24 mouse cellular contexts compared by ENCODE assay signal in the genomic region with DNA sequence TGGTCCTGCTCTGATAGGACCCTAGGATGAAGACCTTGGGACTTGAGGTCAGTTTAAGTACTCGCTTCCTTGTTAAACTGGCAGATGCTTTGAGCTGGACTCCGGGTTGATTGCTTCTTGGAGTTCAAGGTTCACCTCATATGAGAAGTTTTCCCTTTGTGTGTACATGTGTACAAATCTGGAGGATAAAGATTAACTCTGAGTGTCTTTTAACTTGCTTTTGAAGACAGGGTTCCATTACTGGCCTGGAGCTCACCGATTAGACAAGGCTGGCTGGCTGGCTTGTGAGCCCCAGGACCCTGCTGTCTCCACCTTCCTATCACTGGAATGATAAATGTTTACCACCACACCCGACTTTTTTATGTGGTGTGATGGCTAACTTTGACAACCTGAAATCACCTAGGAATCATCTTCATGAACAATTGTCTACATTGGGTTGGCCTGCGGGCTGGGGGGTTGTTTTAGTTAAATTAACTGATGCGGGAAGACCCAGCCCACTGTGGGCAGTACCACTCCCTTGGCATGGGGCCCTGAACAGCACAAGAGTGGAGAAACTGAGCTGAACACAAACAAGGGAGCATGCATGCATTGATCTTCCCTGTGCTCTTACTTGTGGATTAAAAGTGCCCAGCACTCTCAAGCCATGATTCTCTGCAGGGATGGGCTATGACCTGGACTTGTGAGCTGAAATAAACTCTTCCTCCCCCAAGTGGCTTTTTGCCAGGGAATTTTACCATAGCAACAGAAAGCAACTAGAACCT. TPM values are rescaled to one million over a fixed set of nuclear protein-coding genes. Genes with fewer than 3 reads are reported as not detected.
DNase-seq lines count a peak whose midpoint lies in the region; ATAC-seq lines count a peak whose summit lies in the region.
"Had no signal": no experiment of that assay in that cellular context is flagged by ENCODE, and none has a peak within 500 bp of the region (broad histone marks: within the 10 kb centered on the region; RNA-seq: fewer than 3 reads in every experiment).

No protein-coding gene starts in this region.

- WGBS in intestine, embryonic 15.5 days: 70% methylated on average over 6 of the region's 6 CpGs
- 69% methylated on average over 6 of the region's 6 CpGs for WGBS in intestine, embryonic 16.5 days
- 81% methylated on average over 6 of the region's 6 CpGs for WGBS in kidney, embryonic 15.5 days
- WGBS in heart, embryonic 12.5 days: 80% methylated on average over 6 of the region's 6 CpGs

- no peak overlapping the region for H3K9ac ChIP-seq in intestine, embryonic 15.5 days
- H3K9ac ChIP-seq in intestine, embryonic 16.5 days (ENCODE audit: low read depth, low read length): no peak overlapping the region
- no peak overlapping the region for H3K9ac ChIP-seq in kidney, embryonic 15.5 days
- no peak overlapping the region for H3K9ac ChIP-seq in heart, embryonic 12.5 days
- H3K9ac ChIP-seq: embryonic facial prominence, embryonic 13.5 days; hindbrain, embryonic 12.5 days; limb, embryonic 12.5 days; liver, embryonic 15.5 days had no signal

- no peak overlapping the region for H3K27ac ChIP-seq in intestine, embryonic 15.5 days
- H3K27ac ChIP-seq in intestine, embryonic 16.5 days (ENCODE audit: low read length): peak overlapping the region; percentile 50
- H3K27ac ChIP-seq in kidney, embryonic 15.5 days: no peak overlapping the region
- no peak overlapping the region for H3K27ac ChIP-seq in heart, embryonic 12.5 days (ENCODE audit: poor library complexity, severe bottlenecking)
- H3K27ac ChIP-seq: embryonic facial prominence, embryonic 13.5 days; hindbrain, embryonic 12.5 days; hindbrain, postnatal 0 days; limb, embryonic 12.5 days; liver, embryonic 15.5 days had no signal

- H3K9me3 ChIP-seq in intestine, embryonic 15.5 days: no peaks in the 10 kb centered on the region
- peaks cover 3% of the 10 kb centered on the region; the same call in 1 of the 2 replicates for H3K9me3 ChIP-seq in intestine, embryonic 16.5 days (ENCODE audit: control insufficient read depth, low read length)
- H3K9me3 ChIP-seq in kidney, embryonic 15.5 days (replicated peaks): no peaks in the 10 kb centered on the region
- 0 out of 2 replicates have a peak, but pooled peaks cover 5% of the 10 kb centered on the region for H3K9me3 ChIP-seq in heart, embryonic 12.5 days (replicated peaks)
- H3K9me3 ChIP-seq: embryonic facial prominence, embryonic 13.5 days; hindbrain, embryonic 12.5 days; limb, embryonic 12.5 days; liver, embryonic 15.5 days had no signal

- H3K4me2 ChIP-seq in intestine, embryonic 15.5 days (replicated peaks): no peak overlapping the region
- no peak overlapping the region for H3K4me2 ChIP-seq in intestine, embryonic 16.5 days (ENCODE audit: low read depth, low read length)
- H3K4me2 ChIP-seq in kidney, embryonic 15.5 days: no peak overlapping the region
- no peak overlapping the region for H3K4me2 ChIP-seq in heart, embryonic 12.5 days
- H3K4me2 ChIP-seq: embryonic facial prominence, embryonic 13.5 days; hindbrain, embryonic 12.5 days; limb, embryonic 12.5 days; liver, embryonic 15.5 days had no signal

- peak; percentile 54 to 62 for DNase-seq in kidney, postnatal 25 days
- DNase-seq in urinary bladder, postnatal 10 days (ENCODE audit: low spot score): no peak
- no peak for DNase-seq in right cerebral cortex, postnatal 10 days (ENCODE audit: low spot score in 2 of 2)
- DNase-seq: adrenal gland, postnatal 36 days; B cell, adult 2 months; cerebellum, adult 18-20 months; cerebellum, postnatal 10 days; lung, postnatal 4 days; midbrain, embryonic 14.5 days; right cerebral cortex, postnatal 14 days; spleen, adult 18-20 months; thymus, postnatal 4 days had no signal

- no peaks in the 10 kb centered on the region for H3K27me3 ChIP-seq in intestine, embryonic 15.5 days (replicated peaks)
- no peaks in the 10 kb centered on the region for H3K27me3 ChIP-seq in intestine, embryonic 16.5 days (replicated peaks; ENCODE audit: control insufficient read depth, insufficient read depth, low read length)
- no peaks in the 10 kb centered on the region for H3K27me3 ChIP-seq in kidney, embryonic 15.5 days
- no peaks in the 10 kb centered on the region for H3K27me3 ChIP-seq in heart, embryonic 12.5 days (replicated peaks)
- H3K27me3 ChIP-seq: embryonic facial prominence, embryonic 13.5 days; hindbrain, embryonic 12.5 days; limb, embryonic 12.5 days; liver, embryonic 15.5 days had no signal

- H3K4me3 ChIP-seq in intestine, embryonic 15.5 days (replicated peaks): no peak overlapping the region
- H3K4me3 ChIP-seq in intestine, embryonic 16.5 days (ENCODE audit: low read length): no peak overlapping the region
- H3K4me3 ChIP-seq in kidney, embryonic 15.5 days (replicated peaks): no peak overlapping the region
- no peak overlapping the region for H3K4me3 ChIP-seq in heart, embryonic 12.5 days
- H3K4me3 ChIP-seq: embryonic facial prominence, embryonic 13.5 days; hindbrain, embryonic 12.5 days; limb, embryonic 12.5 days; liver, embryonic 15.5 days had no signal

- ATAC-seq in intestine, embryonic 15.5 days: peak; percentile 49; the same call in 1 of the 2 replicates
- peak; percentile 59; the same call in 1 of the 2 replicates for ATAC-seq in intestine, embryonic 16.5 days
- ATAC-seq in kidney, embryonic 15.5 days (replicated peaks; ENCODE audit: low FRiP score): peak; percentile 29; the same call in 1 of the 2 replicates
- ATAC-seq in heart, embryonic 12.5 days (ENCODE audit: insufficient number of reproducible peaks, low FRiP score): no peak
- ATAC-seq in megakaryocyte progenitor cell, adult 5-6 weeks (replicated peaks; ENCODE audit: poor library complexity): no peak
- ATAC-seq: forebrain, embryonic 16.5 days; hindbrain, postnatal 0 days had no signal

- no peaks in the 10 kb centered on the region for H3K36me3 ChIP-seq in intestine, embryonic 15.5 days
- H3K36me3 ChIP-seq in intestine, embryonic 16.5 days (ENCODE audit: control insufficient read depth, insufficient read depth, low read length): no peaks in the 10 kb centered on the region
- H3K36me3 ChIP-seq in kidney, embryonic 15.5 days: no peaks in the 10 kb centered on the region
- H3K36me3 ChIP-seq in heart, embryonic 12.5 days: no peaks in the 10 kb centered on the region
- H3K36me3 ChIP-seq: embryonic facial prominence, embryonic 13.5 days; hindbrain, embryonic 12.5 days; limb, embryonic 12.5 days; liver, embryonic 15.5 days had no signal

- H3K4me1 ChIP-seq in intestine, embryonic 15.5 days (replicated peaks): no peaks in the 10 kb centered on the region
- H3K4me1 ChIP-seq in intestine, embryonic 16.5 days (ENCODE audit: control insufficient read depth, insufficient read depth, low read length): peaks cover 13% of the 10 kb centered on the region; the same call in 1 of the 2 replicates
- H3K4me1 ChIP-seq in kidney, embryonic 15.5 days: peaks cover 8% of the 10 kb centered on the region; the same call in 1 of the 2 replicates
- no peaks in the 10 kb centered on the region for H3K4me1 ChIP-seq in heart, embryonic 12.5 days (replicated peaks)
- H3K4me1 ChIP-seq: embryonic facial prominence, embryonic 13.5 days; hindbrain, embryonic 12.5 days; limb, embryonic 12.5 days; liver, embryonic 15.5 days had no signal

RNA-seq across cellular contexts. Expression of gene Rps27rt, which starts 16.7 kb away (rescaled TPM):
- 387 and 549 TPM in 2 replicates for polyA plus RNA-seq in intestine, embryonic 15.5 days (2015; fragmentation: Nextera tagmentation; extraction: Ambion mirVana)
- 264 and 268 TPM in 2 replicates for polyA plus RNA-seq in intestine, embryonic 16.5 days (2015; fragmentation: Nextera tagmentation; extraction: Ambion mirVana)
- polyA plus RNA-seq in kidney, embryonic 15.5 days (2015; fragmentation: Nextera tagmentation; extraction: Ambion mirVana): 310 and 532 TPM in 2 replicates
- 259 and 289 TPM in 2 replicates for polyA plus RNA-seq in heart, embryonic 12.5 days (2016; fragmentation: Nextera tagmentation; extraction: Ambion mirVana)
- 256 and 259 TPM in 2 replicates for total RNA-seq in megakaryocyte progenitor cell, adult 5-6 weeks (2015)
- 119 and 149 TPM in 2 replicates for total RNA-seq in megakaryocyte progenitor cell, adult 5-6 weeks (2017)

RNA-seq across cellular contexts. Expression of gene Osbpl10, which starts 20.8 kb away (rescaled TPM):
- 2.5 and 2.9 TPM in 2 replicates for polyA plus RNA-seq in intestine, embryonic 15.5 days (2015; fragmentation: Nextera tagmentation; extraction: Ambion mirVana)
- polyA plus RNA-seq in intestine, embryonic 16.5 days (2015; fragmentation: Nextera tagmentation; extraction: Ambion mirVana): 1.4 and 2.5 TPM in 2 replicates
- 2.3 and 3.1 TPM in 2 replicates for polyA plus RNA-seq in kidney, embryonic 15.5 days (2015; fragmentation: Nextera tagmentation; extraction: Ambion mirVana)
- polyA plus RNA-seq in heart, embryonic 12.5 days (2016; fragmentation: Nextera tagmentation; extraction: Ambion mirVana): 2.6 TPM in 2 replicates
- total RNA-seq in megakaryocyte progenitor cell, adult 5-6 weeks (2015): not detected in 2 replicates
- total RNA-seq in megakaryocyte progenitor cell, adult 5-6 weeks (2017): not detected in 2 replicates
- total RNA-seq: monocyte, adult 5-6 weeks had no signal

Comparison
In these comparisons a context has a peak if more than half of its experiments do, and no peak if none do; other contexts are left out.
1. ATAC-seq: peak in intestine, embryonic 15.5 days (single experiment), intestine, embryonic 16.5 days (single experiment) and kidney, embryonic 15.5 days (single experiment); none in heart, embryonic 12.5 days (single experiment) and megakaryocyte progenitor cell, adult 5-6 weeks (single experiment).
2. DNase-seq: peak in kidney, postnatal 25 days (2 of 2); none in urinary bladder, postnatal 10 days (single experiment) and right cerebral cortex, postnatal 10 days (0 of 2).